Mouse (Mus musculus) thymus, adult 2 months (tissue): ENCODE data around the gene Dhrs13.

Experiments
- CTCF ChIP-seq: fragments of 200-500 bp; IDR thresholded peaks from 2 replicates; pipeline ENCODE4 v1.5.1; 2012; ENCODE audit warnings: mild to moderate bottlenecking, control low read depth, low read length, moderate library complexity, borderline replicate concordance; ENCODE audit not compliant: control insufficient read depth, poor library complexity, insufficient read depth; ENCODE audit errors: extremely low read depth
- POLR2A ChIP-seq: fragments of 200-500 bp; IDR thresholded peaks from 2 replicates; pipeline ENCODE4 v1.6.1; 2012; ENCODE audit warnings: mild to moderate bottlenecking, low read length, control low read depth, moderate library complexity; ENCODE audit not compliant: control insufficient read depth, poor library complexity, insufficient read depth; ENCODE audit errors: extremely low read depth

DNA sequence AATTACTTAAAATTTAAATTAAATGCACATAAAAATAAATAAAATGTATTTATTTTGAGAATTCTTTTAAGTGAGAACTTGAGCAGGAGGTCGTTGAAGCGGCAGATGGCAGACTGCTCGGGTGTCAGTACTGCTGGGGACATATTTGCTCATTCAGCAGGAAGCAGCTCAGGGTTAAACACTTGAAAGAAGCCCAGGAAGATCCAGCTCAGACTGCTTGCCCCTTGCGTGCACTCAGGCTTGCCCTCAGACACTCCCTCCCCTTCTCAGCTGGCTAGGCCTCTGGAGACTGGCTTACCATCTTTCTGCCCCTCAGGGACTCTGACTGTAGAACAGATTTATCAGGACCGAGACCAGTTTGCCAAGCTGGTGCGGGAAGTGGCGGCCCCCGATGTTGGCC, 24.9 kb downstream of the Dhrs13 start:
- TF ChIP-seq POLR2A (no peak), CTCF (no peak)
